In the genomic region with DNA sequence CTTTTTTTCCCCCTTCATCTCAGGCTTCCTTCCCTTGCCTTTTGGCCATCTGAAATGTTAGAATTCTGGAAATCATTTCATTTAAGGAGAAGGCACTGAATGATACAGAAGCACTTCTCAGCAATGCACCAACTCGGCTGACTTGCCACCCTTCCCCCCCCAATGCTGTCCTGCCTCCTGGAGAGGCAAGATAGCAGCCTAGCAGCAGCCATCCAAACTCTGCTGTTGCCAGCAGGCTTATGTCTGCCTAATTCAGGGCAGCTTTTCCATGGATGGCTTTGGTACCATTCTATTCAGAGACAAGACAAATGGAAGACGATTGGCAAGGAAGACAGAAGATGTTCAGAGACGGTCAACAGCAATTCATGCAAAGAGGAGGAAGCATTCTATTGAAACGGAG, we compare ENCODE assay signal across 14 mouse cellular contexts.
"Had no signal": no experiment of that assay in that cellular context is flagged by ENCODE, and none has a peak within 500 bp of the region (broad histone marks: within the 10 kb centered on the region; RNA-seq: fewer than 3 reads in every experiment).

No protein-coding gene starts in this region.

- H3K4me2 ChIP-seq: lung, embryonic 14.5 days; midbrain, embryonic 12.5 days; neural tube, embryonic 12.5 days; stomach, embryonic 15.5 days had no signal

- H3K4me1 ChIP-seq: neural tube, embryonic 12.5 days; stomach, embryonic 15.5 days had no signal

- H3K36me3 ChIP-seq: midbrain, embryonic 12.5 days; neural tube, embryonic 12.5 days; stomach, embryonic 15.5 days had no signal

- H3K27ac ChIP-seq: liver, embryonic 14.5 days; midbrain, embryonic 12.5 days; neural tube, embryonic 12.5 days; stomach, embryonic 15.5 days; stomach, postnatal 0 days had no signal

- H3K4me3 ChIP-seq: midbrain, embryonic 12.5 days; neural tube, embryonic 12.5 days; stomach, embryonic 15.5 days had no signal

- ATAC-seq: midbrain, embryonic 16.5 days had no signal

- H3K9me3 ChIP-seq: midbrain, embryonic 12.5 days; neural tube, embryonic 12.5 days; stomach, embryonic 15.5 days had no signal

- DNase-seq: lung, adult 18-20 months; lung, embryonic 14.5 days; lung, postnatal 10 days; lung, postnatal 4 days; right cerebral cortex, postnatal 14 days; thymus, adult 2 months; thymus, postnatal 25 days; thymus, postnatal 4 days had no signal

- H3K9ac ChIP-seq: liver, embryonic 14.5 days; lung, embryonic 14.5 days; midbrain, embryonic 12.5 days; neural tube, embryonic 12.5 days; stomach, embryonic 15.5 days had no signal

- H3K27me3 ChIP-seq: neural tube, embryonic 12.5 days; stomach, embryonic 15.5 days had no signal
